In the genomic region with DNA sequence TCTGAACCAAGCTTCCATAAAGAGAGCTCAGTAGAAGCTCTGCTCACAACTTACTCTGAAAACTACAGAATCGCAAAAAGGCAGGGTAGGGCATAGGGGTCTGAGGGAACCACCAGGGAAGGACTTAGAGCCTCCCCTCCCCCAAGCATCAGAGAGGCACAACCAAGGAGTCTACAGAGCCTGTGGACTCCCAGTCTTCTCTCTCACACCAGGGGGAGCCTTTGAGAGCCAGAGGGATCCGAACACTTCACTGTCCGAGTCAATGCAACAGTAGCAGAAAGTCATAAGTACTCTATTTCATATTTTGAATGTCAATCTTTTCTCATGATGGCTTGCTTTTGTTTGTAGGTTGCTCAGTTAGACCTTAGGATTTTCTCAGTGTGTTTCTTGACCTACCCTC, we compare ENCODE assay signal across 13 mouse cellular contexts. TPM values are rescaled to one million over a fixed set of nuclear protein-coding genes. Genes with fewer than 3 reads are reported as not detected.
DNase-seq lines count a peak whose midpoint lies in the region; ATAC-seq and TF ChIP-seq lines count a peak whose summit lies in the region.
"Had no signal": no experiment of that assay in that cellular context is flagged by ENCODE, and none has a peak within 500 bp of the region (broad histone marks: within the 10 kb centered on the region; RNA-seq: fewer than 3 reads in every experiment).

No protein-coding gene starts in this region.

- no peaks in the 10 kb centered on the region for H3K36me3 ChIP-seq in heart, adult 2 months (ENCODE audit: control insufficient read depth, insufficient read depth, low read length)
- no peaks in the 10 kb centered on the region for H3K36me3 ChIP-seq in heart, embryonic 11.5 days (ENCODE audit: control insufficient read depth, insufficient read depth, low read length)
- no peaks in the 10 kb centered on the region for H3K36me3 ChIP-seq in ES-Bruce4 (ENCODE audit: control insufficient read depth, insufficient read depth, low read length, poor library complexity, severe bottlenecking)
- H3K36me3 ChIP-seq: heart, embryonic 13.5 days had no signal

- no peaks in the 10 kb centered on the region for H3K9me3 ChIP-seq in heart, embryonic 11.5 days (replicated peaks; ENCODE audit: control insufficient read depth, low read length)
- no peaks in the 10 kb centered on the region for H3K9me3 ChIP-seq in ES-Bruce4 (replicated peaks; ENCODE audit: control insufficient read depth, insufficient read depth, low read length, poor library complexity, severe bottlenecking)

- H3K27ac ChIP-seq in heart, adult 2 months: no peak overlapping the region
- H3K27ac ChIP-seq in heart, embryonic 11.5 days (ENCODE audit: low read depth, low read length): no peak overlapping the region
- no peak overlapping the region for H3K27ac ChIP-seq in layer of hippocampus, adult 2 months
- no peak overlapping the region for H3K27ac ChIP-seq in ES-Bruce4 (ENCODE audit: insufficient read depth, low read length)
- H3K27ac ChIP-seq: heart, embryonic 13.5 days; hindbrain, postnatal 0 days had no signal

- no peak overlapping the region for H3K4me3 ChIP-seq in heart, adult 2 months
- H3K4me3 ChIP-seq in heart, embryonic 11.5 days (ENCODE audit: low read depth, low read length): no peak overlapping the region
- H3K4me3 ChIP-seq in layer of hippocampus, adult 2 months: no peak overlapping the region
- H3K4me3 ChIP-seq in ES-Bruce4 (ENCODE audit: low read depth, low read length): no peak overlapping the region
- H3K4me3 ChIP-seq: erythroblast, embryonic 14.5 days; heart, embryonic 13.5 days had no signal

- TF ChIP-seq CTCF in heart, adult 2 months (IDR thresholded peaks at IDR 0.05): peak; percentile 63
- TF ChIP-seq CTCF in layer of hippocampus, adult 2 months (conservative IDR thresholded peaks at IDR 0.05): peak; percentile 57
- peak; percentile 18 for TF ChIP-seq CTCF in ES-Bruce4 (IDR thresholded peaks at IDR 0.05; ENCODE audit: low read depth, low read length)

- no peak overlapping the region for H3K4me2 ChIP-seq in heart, embryonic 11.5 days
- H3K4me2 ChIP-seq: heart, embryonic 13.5 days had no signal

- no peak overlapping the region for H3K9ac ChIP-seq in heart, adult 2 months (ENCODE audit: low read depth, low read length)
- H3K9ac ChIP-seq in heart, embryonic 11.5 days (ENCODE audit: low read depth, low read length): no peak overlapping the region
- H3K9ac ChIP-seq in ES-Bruce4 (ENCODE audit: low read depth, poor library complexity, severe bottlenecking): no peak overlapping the region
- H3K9ac ChIP-seq: heart, embryonic 13.5 days had no signal

- H3K4me1 ChIP-seq in heart, adult 2 months (ENCODE audit: control insufficient read depth, insufficient read depth, low read length): no peaks in the 10 kb centered on the region
- H3K4me1 ChIP-seq in heart, embryonic 11.5 days (ENCODE audit: control insufficient read depth, insufficient read depth, low read length): no peaks in the 10 kb centered on the region
- H3K4me1 ChIP-seq in ES-Bruce4 (ENCODE audit: control insufficient read depth, insufficient read depth, low read length): no peaks in the 10 kb centered on the region
- H3K4me1 ChIP-seq: heart, embryonic 13.5 days had no signal

- no peaks in the 10 kb centered on the region for H3K27me3 ChIP-seq in heart, adult 2 months (ENCODE audit: control insufficient read depth, insufficient read depth, low read length)
- H3K27me3 ChIP-seq in heart, embryonic 11.5 days (ENCODE audit: control insufficient read depth, insufficient read depth, low read length): no peaks in the 10 kb centered on the region
- H3K27me3 ChIP-seq in ES-Bruce4 (ENCODE audit: control insufficient read depth, insufficient read depth, low read length, poor library complexity, severe bottlenecking): no peaks in the 10 kb centered on the region
- H3K27me3 ChIP-seq: heart, embryonic 13.5 days had no signal

- WGBS in heart, adult 2 months: 65% methylated on average over 3 of the region's 3 CpGs
- 68% methylated on average over 3 of the region's 3 CpGs for WGBS in heart, embryonic 11.5 days (ENCODE audit: insufficient replicate concordance)

- ATAC-seq in heart, embryonic 11.5 days (replicated peaks; ENCODE audit: insufficient number of reproducible peaks, low FRiP score, low TSS enrichment): no peak
- ATAC-seq in megakaryocyte, adult 5-6 weeks (ENCODE audit: poor library complexity, severe bottlenecking): no peak
- ATAC-seq: CD4-positive, CD25-positive, alpha-beta regulatory T cell, adult 4 months; hindbrain, postnatal 0 days; midbrain, embryonic 16.5 days had no signal

- peak in 1 of 2 experiments; percentile 4 for DNase-seq in heart, adult 2 months
- DNase-seq in layer of hippocampus, adult 2 months (ENCODE audit: low spot score in 2 of 2): no peak
- DNase-seq in layer of hippocampus, postnatal 10 days (ENCODE audit: low spot score in 2 of 2): no peak
- peak; percentile 24 for DNase-seq in brain, adult 2 months (ENCODE audit: low read depth, low spot score)
- no peak for DNase-seq in urinary bladder, adult 18-20 months (ENCODE audit: low spot score in 2 of 2)

- no peak for TF ChIP-seq EP300 in heart, adult 2 months (IDR thresholded peaks at IDR 0.05; ENCODE audit: insufficient read depth, low read depth, low read length)
- no peak for TF ChIP-seq EP300 in ES-Bruce4 (IDR thresholded peaks at IDR 0.05; ENCODE audit: insufficient read depth, low read depth, low read length)

- TF ChIP-seq POLR2A in heart, adult 2 months (IDR thresholded peaks at IDR 0.05; ENCODE audit: insufficient read depth, low read depth, low read length): no peak
- TF ChIP-seq POLR2A in ES-Bruce4 (IDR thresholded peaks at IDR 0.05; ENCODE audit: insufficient read depth, low read length): no peak

- intact Hi-C loops in heart, adult 2 months (cut with DNase I): loop anchor here (10.0 kb wide), 1 partner anchor 329 kb away; no protein-coding TSS in a partner anchor

- no peaks in the 10 kb centered on the region for H3K79me2 ChIP-seq in heart, adult 2 months (replicated peaks; ENCODE audit: control insufficient read depth, insufficient read depth, low read length)

RNA-seq across cellular contexts. Expression of a gene that starts 30.2 kb away (rescaled TPM):
- total RNA-seq in heart, adult 2 months (2021): 1 to 10 TPM; 1.5 to 1.7 TPM
- polyA plus RNA-seq in heart, adult 2 months (2012; rRNA removed): 0.20 and 0.21 TPM in 2 replicates
- polyA plus RNA-seq in heart, embryonic 11.5 days (2014; fragmentation: Nextera tagmentation; extraction: Ambion mirVana): 0.07 and 0.17 TPM in 2 replicates
- total RNA-seq in layer of hippocampus, adult 2 months (2021): 1 to 10 TPM; 5.4 to 5.6 TPM
- total RNA-seq in layer of hippocampus, postnatal 10 days (2021): 10 to 100 TPM; 15.7 to 22.5 TPM
- not detected in 2 replicates for polyA plus RNA-seq in ES-Bruce4 (2011; ENCODE audit: insufficient read depth, insufficient read length, low read depth, missing spikeins)
- not detected in 2 replicates for total RNA-seq in megakaryocyte, adult 5-6 weeks (2015)
- not detected in 2 replicates for total RNA-seq in megakaryocyte, adult 5-6 weeks (2017)
- polyA plus RNA-seq: CD4-positive, CD25-positive, alpha-beta regulatory T cell, adult 4 months; erythroblast, embryonic 14.5 days had no signal
